Mouse (Mus musculus) cerebellum, adult 11-12 months (tissue): Measurements from ENCODE around the gene Rapgef4.
A peak's percentile ranks its signal among the peaks of the same experiment; 100 is the strongest.

Source experiments
- DNase-seq: peaks from one replicate; pipeline ENCODE4 v3.0.0; 2022

Gene Rapgef4

GRCm38 (mm10) chr2:71980771-71981342, at the start of gene Rapgef4:
Rapgef4 (plus strand) TSS chr2:71981240.
- DNase-seq: no peak

GRCm38 (mm10) chr2:71934046-71934445, 47.0 kb upstream of the Rapgef4 start:
- peak; percentile 23 for DNase-seq

GRCm38 (mm10) chr2:71936711-71937110, 44.3 kb upstream of the Rapgef4 start:
- no peak for DNase-seq

GRCm38 (mm10) chr2:71937649-71938308, 43.3 kb upstream of the Rapgef4 start:
- no peak for DNase-seq

GRCm38 (mm10) chr2:71938716-71939393, 42.2 kb upstream of the Rapgef4 start:
- no peak for DNase-seq

GRCm38 (mm10) chr2:71941005-71941720, 39.9 kb upstream of the Rapgef4 start:
- DNase-seq: no peak

GRCm38 (mm10) chr2:71941721-71942087, 39.3 kb upstream of the Rapgef4 start:
- no peak for DNase-seq

GRCm38 (mm10) chr2:71951212-71951611, 29.8 kb upstream of the Rapgef4 start:
- no peak for DNase-seq

- DNase-seq: peak; percentile 57
Measured at GRCm38 (mm10) chr2:71955637-71956036, 25.4 kb upstream of the Rapgef4 start.

GRCm38 (mm10) chr2:71956463-71956862, 24.6 kb upstream of the Rapgef4 start:
- DNase-seq: peak; percentile 77

- no peak for DNase-seq
Measured at GRCm38 (mm10) chr2:71957951-71958350, 23.1 kb upstream of the Rapgef4 start.

- DNase-seq: peak; percentile 70
Measured at GRCm38 (mm10) chr2:71958393-71958792, 22.6 kb upstream of the Rapgef4 start.

- DNase-seq: no peak
Measured at GRCm38 (mm10) chr2:71964216-71964615, 16.8 kb upstream of the Rapgef4 start.

- DNase-seq: peak; percentile 62
Measured at GRCm38 (mm10) chr2:71965476-71965875, 15.6 kb upstream of the Rapgef4 start.

- no peak for DNase-seq
Measured at GRCm38 (mm10) chr2:71966737-71967136, 14.3 kb upstream of the Rapgef4 start.

GRCm38 (mm10) chr2:71967855-71968254, 13.2 kb upstream of the Rapgef4 start:
- DNase-seq: no peak

- DNase-seq: no peak
Measured at GRCm38 (mm10) chr2:71973646-71974045, 7.4 kb upstream of the Rapgef4 start.

GRCm38 (mm10) chr2:71974143-71974846, 6.7 kb upstream of the Rapgef4 start:
- DNase-seq: peak; percentile 91

- no peak for DNase-seq
Measured at GRCm38 (mm10) chr2:71979981-71980380, 1.1 kb upstream of the Rapgef4 start.

GRCm38 (mm10) chr2:71981343-71981851, 357 bp downstream of the Rapgef4 start:
- peak; percentile 76 for DNase-seq

- DNase-seq: peak; percentile 10
Measured at GRCm38 (mm10) chr2:71981896-71982295, 856 bp downstream of the Rapgef4 start.

GRCm38 (mm10) chr2:71982868-71983597, 2.0 kb downstream of the Rapgef4 start:
- no peak for DNase-seq
